In genomic region chr4:148229646-148230045, GRCm38 (mm10) we compare ENCODE assay signal across 9 mouse cellular contexts. TPM values are rescaled to one million over a fixed set of nuclear protein-coding genes. Genes with fewer than 3 reads are reported as not detected.
DNase-seq lines count a peak whose midpoint lies in the region; ATAC-seq and TF ChIP-seq lines count a peak whose summit lies in the region.
"Had no signal": no experiment of that assay in that cellular context is flagged by ENCODE, and none has a peak within 500 bp of the region (broad histone marks: within the 10 kb centered on the region; RNA-seq: fewer than 3 reads in every experiment).

No protein-coding gene starts in this region.

- H3K36me3 ChIP-seq in forebrain, embryonic 10.5 days (replicated peaks) = no peaks in the 10 kb centered on the region
- H3K36me3 ChIP-seq in forebrain, embryonic 15.5 days = no peaks in the 10 kb centered on the region
- no peaks in the 10 kb centered on the region for H3K36me3 ChIP-seq in CH12.LX (replicated peaks in 1 of 2; ENCODE audit: control insufficient read depth in 1 of 2, insufficient read depth in 1 of 2, low read length in 1 of 2)
- no peaks in the 10 kb centered on the region for H3K36me3 ChIP-seq in kidney, embryonic 14.5 days (ENCODE audit: control insufficient read depth, insufficient read depth, low read length)
- H3K36me3 ChIP-seq: heart, embryonic 13.5 days had no signal

- H3K4me1 ChIP-seq in forebrain, embryonic 10.5 days = peaks cover 4% of the 10 kb centered on the region; the same call in 1 of the 2 replicates
- H3K4me1 ChIP-seq in forebrain, embryonic 15.5 days = peaks cover 4% of the 10 kb centered on the region; the same call in 1 of the 2 replicates
- no peaks in the 10 kb centered on the region for H3K4me1 ChIP-seq in CH12.LX (ENCODE audit: control insufficient read depth in 1 of 2, insufficient read depth in 2 of 2)
- no peaks in the 10 kb centered on the region for H3K4me1 ChIP-seq in kidney, embryonic 14.5 days (ENCODE audit: control insufficient read depth, insufficient read depth, low read length)
- H3K4me1 ChIP-seq: heart, embryonic 13.5 days had no signal

- ATAC-seq in forebrain, embryonic 15.5 days (replicated peaks) = no peak
- peak; percentile 86 for ATAC-seq in kidney, embryonic 14.5 days (ENCODE audit: low FRiP score, low TSS enrichment)

- peak; percentile 60 for DNase-seq in forebrain, embryonic 10.5 days (ENCODE audit: extremely low spot score, low spot score)
- DNase-seq in CH12.LX (ENCODE audit: extremely low read depth) = peak; percentile 31
- DNase-seq in embryo, embryonic 10.5 days (ENCODE audit: low spot score) = peak; percentile 86
- DNase-seq in lung, postnatal 25 days (ENCODE audit: low spot score) = peak; percentile 49
- DNase-seq in cerebellum, adult 9-10 months = no peak
- DNase-seq in cerebellum, postnatal 4 days (ENCODE audit: low spot score in 2 of 2) = no peak

- 12% methylated on average over 16 of the region's 16 CpGs for WGBS in forebrain, embryonic 10.5 days
- WGBS in forebrain, embryonic 15.5 days = 6% methylated on average over 16 of the region's 16 CpGs
- WGBS in kidney, embryonic 14.5 days = 9% methylated on average over 16 of the region's 16 CpGs

- TF ChIP-seq RAD21 in CH12.LX (IDR thresholded peaks at IDR 0.05; ENCODE audit: low read depth, low read length) = no peak

- TF ChIP-seq POLR2A in CH12.LX (IDR thresholded peaks at IDR 0.05; ENCODE audit: low read depth, low read length) = no peak

- no peak overlapping the region for H3K4me2 ChIP-seq in forebrain, embryonic 15.5 days (replicated peaks)
- no peak overlapping the region for H3K4me2 ChIP-seq in CH12.LX (ENCODE audit: insufficient read depth, low read depth, poor library complexity, severe bottlenecking)
- no peak overlapping the region for H3K4me2 ChIP-seq in kidney, embryonic 14.5 days (replicated peaks; ENCODE audit: low read depth, low read length)
- H3K4me2 ChIP-seq: heart, embryonic 13.5 days had no signal

- no peak overlapping the region for H3K9ac ChIP-seq in forebrain, embryonic 15.5 days (replicated peaks)
- no peak overlapping the region for H3K9ac ChIP-seq in CH12.LX (ENCODE audit: insufficient read depth, low read depth)
- H3K9ac ChIP-seq in kidney, embryonic 14.5 days (ENCODE audit: low read depth, low read length) = no peak overlapping the region
- H3K9ac ChIP-seq: heart, embryonic 13.5 days had no signal

- in situ Hi-C loops in CH12.LX (cut with MboI; ENCODE audit: low pct_ligation_motif_present, low pct_unique_long_range_greater_than_20kb, low sequenced_read_pairs) = no loop called here

- dilution Hi-C loops in CH12.LX (cut with MboI; ENCODE audit: extremely low pct_ligation_motif_present, extremely low pct_unique_long_range_greater_than_20kb, low sequenced_read_pairs) = no loop called here

- H3K4me3 ChIP-seq in forebrain, embryonic 10.5 days = no peak overlapping the region
- H3K4me3 ChIP-seq in forebrain, embryonic 15.5 days = no peak overlapping the region
- no peak overlapping the region for H3K4me3 ChIP-seq in CH12.LX (replicated peaks in 1 of 3; ENCODE audit: low read depth in 2 of 3, low read length in 2 of 3, poor library complexity in 1 of 3)
- no peak overlapping the region for H3K4me3 ChIP-seq in kidney, embryonic 14.5 days (ENCODE audit: low read length)
- H3K4me3 ChIP-seq: heart, embryonic 13.5 days had no signal

- TF ChIP-seq CTCF in CH12.LX (conservative IDR thresholded peaks at IDR 0.05 in 1 of 2, IDR thresholded peaks at IDR 0.05 in 1 of 2; ENCODE audit: low read depth in 2 of 2, low read length in 2 of 2) = no peak

- H3K27ac ChIP-seq in forebrain, embryonic 10.5 days = no peak overlapping the region
- H3K27ac ChIP-seq in forebrain, embryonic 15.5 days (replicated peaks) = no peak overlapping the region
- H3K27ac ChIP-seq in CH12.LX (ENCODE audit: insufficient read depth, low read depth) = no peak overlapping the region
- H3K27ac ChIP-seq in kidney, embryonic 14.5 days (ENCODE audit: low read depth, low read length) = no peak overlapping the region
- H3K27ac ChIP-seq: heart, embryonic 13.5 days had no signal

- no peaks in the 10 kb centered on the region for H3K79me2 ChIP-seq in CH12.LX (replicated peaks; ENCODE audit: control insufficient read depth, extremely low read depth, insufficient read depth, poor library complexity, severe bottlenecking)

- no peaks in the 10 kb centered on the region for H3K9me3 ChIP-seq in forebrain, embryonic 10.5 days
- H3K9me3 ChIP-seq in forebrain, embryonic 15.5 days = no peaks in the 10 kb centered on the region
- no peaks in the 10 kb centered on the region for H3K9me3 ChIP-seq in CH12.LX (replicated peaks; ENCODE audit: low read length)
- no peaks in the 10 kb centered on the region for H3K9me3 ChIP-seq in kidney, embryonic 14.5 days (ENCODE audit: control insufficient read depth, low read length)
- H3K9me3 ChIP-seq: heart, embryonic 13.5 days had no signal

- no peak for TF ChIP-seq EP300 in CH12.LX (IDR thresholded peaks at IDR 0.05; ENCODE audit: low read length)

- H3K27me3 ChIP-seq in forebrain, embryonic 10.5 days (ENCODE audit: poor library complexity, severe bottlenecking) = peaks cover 26% of the 10 kb centered on the region
- peaks cover 9% of the 10 kb centered on the region; the same call in 1 of the 2 replicates for H3K27me3 ChIP-seq in forebrain, embryonic 15.5 days
- peaks cover 54% of the 10 kb centered on the region for H3K27me3 ChIP-seq in CH12.LX (replicated peaks)
- H3K27me3 ChIP-seq in kidney, embryonic 14.5 days (ENCODE audit: control insufficient read depth, insufficient read depth, low read length) = no peaks in the 10 kb centered on the region

TF ChIP-seq in CH12.LX, 34 proteins besides CTCF, POLR2A, EP300 and RAD21:
- TF ChIP-seq SIN3A (IDR thresholded peaks at IDR 0.05; ENCODE audit: low read length) (peak; percentile 93), CHD2 (IDR thresholded peaks at IDR 0.05; ENCODE audit: low read length) (no peak), ZMIZ1 (IDR thresholded peaks at IDR 0.05; ENCODE audit: low read depth, low read length) (no peak), NELFE (IDR thresholded peaks at IDR 0.05; ENCODE audit: low read depth, low read length) (no peak)

RNA-seq across cellular contexts. Expression of gene Disp3, which starts 58.1 kb away (rescaled TPM):
- polyA plus RNA-seq in forebrain, embryonic 10.5 days (2016; fragmentation: Nextera tagmentation; extraction: Ambion mirVana) = 1.2 and 2.1 TPM in 2 replicates
- 11.5 and 14.4 TPM in 2 replicates for polyA plus RNA-seq in forebrain, embryonic 15.5 days (2015; fragmentation: Nextera tagmentation; extraction: Ambion mirVana)
- not detected in 2 replicates for total RNA-seq in CH12.LX (2012; rRNA removed)
- not detected in 2 replicates for total RNA-seq in CH12.LX (2014; rRNA removed)
- not detected in 2 replicates for polyA plus RNA-seq in CH12.LX (2012; ENCODE audit: insufficient read length, low read depth)
- 0.14 and 0.34 TPM in 2 replicates for polyA plus RNA-seq in kidney, embryonic 14.5 days (2014; fragmentation: Nextera tagmentation; extraction: Ambion mirVana)

Comparison
In these comparisons a context has a peak if more than half of its experiments do, and no peak if none do; other contexts are left out.
1. DNase-seq: peak in forebrain, embryonic 10.5 days (single experiment), CH12.LX (single experiment), embryo, embryonic 10.5 days (single experiment) and lung, postnatal 25 days (single experiment); none in cerebellum, adult 9-10 months (single experiment) and cerebellum, postnatal 4 days (0 of 2).